Mouse (Mus musculus) hindbrain, embryonic 11.5 days (tissue): ENCODE measurements around the gene Pla2g2c. TPM values are rescaled to one million over a fixed set of nuclear protein-coding genes. Genes with fewer than 3 reads are reported as not detected.

Experiments
- ATAC-seq: fragments of 200-750 bp; cut with Nextera tagmentation; 2 replicates; pipeline ENCODE4 v1.8.0; 2017; ENCODE audit warnings: mild to moderate bottlenecking, moderate TSS enrichment, moderate library complexity; ENCODE audit not compliant: low FRiP score
- DNase-seq: peaks from one replicate; pipeline ENCODE4 v3.0.0-alpha.2; 2015; ENCODE audit warnings: low spot score
- H3K27ac ChIP-seq: fragments of 300-500 bp; sonication (generic); 2 replicates; pipeline ENCODE4 v1.5.1; 2014; ENCODE audit warnings: mild to moderate bottlenecking, low read depth, low read length
- H3K27me3 ChIP-seq: fragments of 300-500 bp; sonication (generic); 2 replicates; pipeline ENCODE4 v1.6.1; 2014; ENCODE audit warnings: mild to moderate bottlenecking, low read length, moderate library complexity, mixed read lengths; ENCODE audit not compliant: control insufficient read depth, insufficient read depth
- H3K36me3 ChIP-seq: fragments of 300-500 bp; sonication (generic); 2 replicates; pipeline ENCODE4 v1.6.1; 2014; ENCODE audit warnings: mild to moderate bottlenecking, low read length, moderate library complexity, mixed read lengths; ENCODE audit not compliant: control insufficient read depth, insufficient read depth
- H3K4me1 ChIP-seq: fragments of 300-500 bp; sonication (generic); replicated peaks from 2 replicates; pipeline ENCODE4 v1.6.1; 2014; ENCODE audit warnings: low read length, mixed read lengths; ENCODE audit not compliant: control insufficient read depth, insufficient read depth
- H3K4me2 ChIP-seq: fragments of 300-500 bp; sonication (generic); replicated peaks from 2 replicates; pipeline ENCODE4 v1.6.1; 2014; ENCODE audit warnings: mild to moderate bottlenecking, low read depth, low read length
- H3K4me3 ChIP-seq: fragments of 300-500 bp; sonication (generic); 2 replicates; pipeline ENCODE4 v1.5.1; 2014; ENCODE audit warnings: low read depth, low read length
- H3K9ac ChIP-seq: fragments of 300-500 bp; sonication (generic); 2 replicates; pipeline ENCODE4 v1.6.1; 2014; ENCODE audit warnings: low read depth, low read length
- H3K9me3 ChIP-seq: fragments of 300-500 bp; sonication (generic); 2 replicates; pipeline ENCODE4 v1.6.1; 2016; ENCODE audit warnings: low read length; ENCODE audit not compliant: control insufficient read depth
- WGBS: fragments of 180-500 bp; shearing (Covaris S2); extraction: QIAGEN DNeasy Blood & Tissue Kit; methylation state at CpG from one replicate; pipeline ENCODE4 v1.1.7; 2014; 5-methylcytosine and 5-hydroxymethylcytosine counted together
- polyA plus RNA-seq: library from polyadenylated mRNA; unstranded; fragments of >200 nt; fragmentation: Nextera tagmentation; extraction: Ambion mirVana; gene quantifications from 2 replicates; pipeline ENCODE4 v1.2.1, GENCODE M21; 2014

The Pla2g2c gene
- polyA plus RNA-seq, 1 experiment from 2014 or later, result 0.48 TPM

- ATAC-seq (no peak), DNase-seq (no peak)
- Histone ChIP-seq H3K9ac (no peak overlapping the region), H3K9me3 (no peaks in the 10 kb centered on the region), H3K4me1 (no peaks in the 10 kb centered on the region), H3K27me3 (no peaks in the 10 kb centered on the region), H3K4me2 (no peak overlapping the region), H3K4me3 (no peak overlapping the region), H3K36me3 (no peaks in the 10 kb centered on the region), H3K27ac (no peak overlapping the region)
- WGBS, result 65% methylated on average over 9 of the region's 9 CpGs
These were observed 68.0 kb downstream of the Pla2g2c start for GRCm38 (mm10) chr4:138792599-138792998.

GRCm38 (mm10) chr4:138793276-138793675 lies 68.7 kb downstream of the Pla2g2c start:
- H3K4me1 ChIP-seq, result no peaks in the 10 kb centered on the region
- H3K36me3 ChIP-seq, result no peaks in the 10 kb centered on the region
- no peak overlapping the region for H3K9ac ChIP-seq
- DNase-seq (peak; percentile 62), ATAC-seq (no peak)
- no peaks in the 10 kb centered on the region for H3K27me3 ChIP-seq
- no peaks in the 10 kb centered on the region for H3K9me3 ChIP-seq
- H3K4me3 ChIP-seq, result no peak overlapping the region
- no peak overlapping the region for H3K4me2 ChIP-seq
- WGBS, result 70% methylated on average over 2 of the region's 2 CpGs
- H3K27ac ChIP-seq, result no peak overlapping the region

- H3K36me3 ChIP-seq, result no peaks in the 10 kb centered on the region
These were observed 69.8 kb downstream of the Pla2g2c start for GRCm38 (mm10) chr4:138794344-138794743.

More at GRCm38 (mm10) chr4:138794344-138794743, 69.8 kb downstream of the Pla2g2c start:
- H3K4me1 ChIP-seq, result no peaks in the 10 kb centered on the region
- ATAC-seq (no peak), DNase-seq (no peak)
- H3K4me3 ChIP-seq, result no peak overlapping the region
- no peak overlapping the region for H3K27ac ChIP-seq
- H3K9ac ChIP-seq, result no peak overlapping the region
- H3K27me3 ChIP-seq, result no peaks in the 10 kb centered on the region
- no peak overlapping the region for H3K4me2 ChIP-seq
- no peaks in the 10 kb centered on the region for H3K9me3 ChIP-seq
- WGBS, result 90% methylated on average over 6 of the region's 6 CpGs

Other genes starting within 250 kb of the Pla2g2c start
- gene Vwa5b1, start 88.9 kb upstream of the Pla2g2c start, polyA plus RNA-seq, result 0.46 and 0.77 TPM in 2 replicates
- gene Ubxn10, start 12.4 kb downstream of the Pla2g2c start, polyA plus RNA-seq, result 2.8 and 4.3 TPM in 2 replicates
- 0.12 TPM in 1 of 2 replicates, not detected in the other for gene Pla2g2f, start 32.8 kb downstream of the Pla2g2c start, polyA plus RNA-seq
- 0.84 and 1.5 TPM in 2 replicates for gene Pla2g2d, start 50.9 kb downstream of the Pla2g2c start, polyA plus RNA-seq
- 0.39 TPM in 1 of 2 replicates, not detected in the other for gene Pla2g5, start 138.7 kb downstream of the Pla2g2c start, polyA plus RNA-seq
- gene Gm13030, start 149.2 kb downstream of the Pla2g2c start, polyA plus RNA-seq, result not detected in 2 replicates
- gene Pla2g2e, start 153.2 kb downstream of the Pla2g2c start, polyA plus RNA-seq, result not detected in 2 replicates
- gene Otud3, start 189.2 kb downstream of the Pla2g2c start, polyA plus RNA-seq, result 3.1 and 3.5 TPM in 2 replicates
- gene Rnf186, start 242.3 kb downstream of the Pla2g2c start, polyA plus RNA-seq, result not detected in 2 replicates
- gene Tmco4, start 248.1 kb downstream of the Pla2g2c start, polyA plus RNA-seq, result 0.61 and 1.3 TPM in 2 replicates